Mouse (Mus musculus): ENCODE data around the gene Gm37240. TPM values are rescaled to one million over a fixed set of nuclear protein-coding genes. Genes with fewer than 3 reads are reported as not detected.

The Gm37240 gene
- total RNA-seq, 2 experiments from 2014 or later = 1.4 to 2.4 TPM

DNA sequence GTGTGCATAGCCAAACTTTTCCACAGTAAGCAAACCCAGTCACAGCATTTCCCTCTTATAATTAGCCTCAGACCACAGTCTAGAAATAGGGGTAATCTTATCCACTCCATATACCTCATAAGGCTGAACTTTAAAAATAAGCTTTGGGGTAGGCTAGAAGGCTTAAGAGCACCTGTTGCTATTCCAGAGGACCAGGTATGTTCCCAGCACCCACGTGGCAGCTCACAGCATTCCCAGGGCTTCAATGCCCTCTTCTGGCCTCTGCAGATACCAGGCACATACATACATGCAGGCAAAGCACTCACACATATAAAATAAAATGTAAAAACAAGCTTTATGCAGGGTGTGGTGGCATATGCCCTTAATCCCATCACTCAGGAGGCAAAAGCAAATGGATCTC, 53.7 kb downstream of the Gm37240 start:
- no peak for TF ChIP-seq CTCF (conservative IDR thresholded peaks at IDR 0.05)
- H3K4me3 ChIP-seq = no peak overlapping the region
- DNase-seq (ENCODE audit: low spot score in 2 of 2) = no peak
- no peak overlapping the region for H3K27ac ChIP-seq

DNA sequence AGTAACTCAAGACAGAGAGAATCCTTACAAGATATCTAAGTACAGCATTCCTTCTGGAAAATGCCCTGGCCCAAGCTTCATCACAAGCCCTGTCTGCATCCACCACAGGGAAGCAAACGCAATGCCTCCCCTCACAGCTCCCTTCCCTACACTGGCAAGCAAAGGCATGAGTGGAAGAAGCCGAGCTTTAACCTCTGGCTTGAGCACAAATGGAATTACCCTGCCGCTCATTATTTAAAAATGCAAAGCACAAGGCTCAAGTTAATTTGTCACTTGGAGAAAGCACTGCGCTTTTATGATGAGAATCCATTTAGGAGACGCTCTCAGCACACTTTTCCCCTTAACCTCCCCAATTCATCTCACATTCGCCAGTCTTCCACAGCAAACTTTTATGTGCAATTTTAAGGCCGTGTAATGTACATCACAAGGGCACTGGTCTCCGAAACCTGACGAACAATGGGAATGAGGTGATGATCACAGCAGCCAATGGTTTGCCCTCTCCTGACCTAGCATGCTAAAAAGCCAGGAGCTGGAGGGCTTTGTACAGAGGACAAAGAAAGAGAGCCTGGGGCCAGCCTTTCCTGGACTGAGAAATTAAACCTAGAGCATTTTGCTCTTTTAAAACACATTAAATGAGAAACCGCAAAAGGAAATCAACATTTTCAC, 54.7 kb downstream of the Gm37240 start:
- DNase-seq (ENCODE audit: low spot score in 2 of 2) = no peak
- no peak overlapping the region for H3K4me3 ChIP-seq

DNA sequence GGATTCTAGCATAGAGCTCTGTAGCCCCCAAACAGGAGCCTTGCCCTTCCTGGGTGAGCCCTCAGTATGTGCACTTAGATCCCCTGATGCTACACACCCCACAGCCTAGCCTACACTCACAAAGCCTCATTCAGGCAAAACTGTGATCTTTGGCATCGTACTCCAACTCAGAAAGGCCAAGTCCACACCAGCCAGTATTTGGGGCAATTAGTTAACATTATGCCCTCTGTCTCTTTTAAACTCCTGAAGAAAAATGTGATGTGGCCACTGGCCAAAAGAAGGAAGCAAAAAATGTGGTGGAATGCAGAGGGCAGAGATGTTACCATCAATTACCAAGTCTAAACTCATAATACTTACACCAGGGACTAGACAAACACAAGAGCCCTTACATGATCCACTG, 55.5 kb downstream of the Gm37240 start:
- no peak overlapping the region for H3K4me3 ChIP-seq
- H3K27ac ChIP-seq = no peak overlapping the region
- no peak for TF ChIP-seq CTCF (conservative IDR thresholded peaks at IDR 0.05)
- DNase-seq (ENCODE audit: low spot score in 2 of 2) = no peak

More for the DNA sequence above, 54.7 kb downstream of the Gm37240 start:
- TF ChIP-seq CTCF (conservative IDR thresholded peaks at IDR 0.05) = no peak
- H3K27ac ChIP-seq = no peak overlapping the region

DNA sequence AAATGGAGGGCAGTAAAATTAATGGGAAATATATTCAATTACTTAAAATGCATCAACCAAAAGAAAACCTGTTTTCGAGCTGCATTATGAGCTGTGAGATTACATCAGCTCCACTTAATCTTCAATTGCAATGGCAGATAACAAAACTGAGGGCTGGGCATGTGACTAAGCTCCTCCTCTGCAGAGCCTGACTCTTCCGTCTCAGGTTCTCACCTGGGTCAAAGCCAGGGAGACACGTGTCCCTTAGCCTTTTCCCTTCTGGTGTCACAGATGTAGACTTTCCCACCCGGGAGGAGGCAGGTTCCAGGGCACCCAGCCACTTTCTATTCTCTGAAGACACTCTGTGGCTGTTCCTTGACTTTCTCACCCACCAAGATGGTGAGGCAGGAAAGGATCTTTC, 58.3 kb downstream of the Gm37240 start:
- no peak overlapping the region for H3K4me3 ChIP-seq
- no peak for TF ChIP-seq CTCF (conservative IDR thresholded peaks at IDR 0.05)
- DNase-seq (ENCODE audit: low spot score in 2 of 2) = no peak
- H3K27ac ChIP-seq = no peak overlapping the region

DNA sequence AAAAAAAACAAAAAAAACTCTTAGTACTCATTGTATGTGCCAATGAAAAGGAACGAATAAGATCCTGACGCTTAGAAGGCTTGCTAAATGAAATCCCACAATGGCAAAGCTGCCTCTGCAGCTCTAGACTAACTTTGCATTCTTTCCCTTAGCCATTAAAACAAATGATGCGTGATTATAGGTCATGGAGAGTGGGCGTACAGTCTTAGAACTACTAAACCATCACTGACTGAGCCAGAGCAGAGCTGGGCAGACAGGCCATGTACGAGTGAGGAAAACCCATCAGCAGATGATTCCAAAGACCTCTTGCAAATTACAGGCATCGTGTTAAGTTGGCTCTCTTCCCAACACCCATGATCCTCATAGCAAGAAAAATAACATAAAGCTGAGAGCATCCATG, 59.5 kb downstream of the Gm37240 start:
- Histone ChIP-seq H3K27ac (no peak overlapping the region), H3K4me3 (no peak overlapping the region)
- DNase-seq (ENCODE audit: low spot score in 2 of 2) = no peak
- no peak for TF ChIP-seq CTCF (conservative IDR thresholded peaks at IDR 0.05)

DNA sequence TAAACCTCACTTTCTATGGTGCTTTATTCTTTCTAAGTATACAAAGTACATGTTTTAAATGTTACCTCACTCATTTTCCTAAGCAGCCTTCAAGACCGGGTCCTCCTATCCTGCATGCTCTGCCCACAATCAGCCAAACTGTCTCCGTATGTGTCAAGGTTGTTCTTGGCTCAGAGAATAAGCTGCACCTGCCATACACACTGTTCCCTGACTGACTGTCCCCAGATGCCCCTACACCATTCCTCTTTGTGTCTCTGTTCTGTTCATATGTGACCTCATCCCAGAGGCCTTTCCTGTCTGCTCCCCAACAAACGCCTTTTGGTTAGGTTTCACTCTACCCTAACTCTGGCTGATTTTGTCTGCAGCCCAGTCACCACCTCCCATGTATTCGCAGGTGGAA, 60.0 kb downstream of the Gm37240 start:
- no peak overlapping the region for H3K4me3 ChIP-seq
- TF ChIP-seq CTCF (conservative IDR thresholded peaks at IDR 0.05) = no peak
- H3K27ac ChIP-seq = no peak overlapping the region
- DNase-seq (ENCODE audit: low spot score in 2 of 2) = no peak

DNA sequence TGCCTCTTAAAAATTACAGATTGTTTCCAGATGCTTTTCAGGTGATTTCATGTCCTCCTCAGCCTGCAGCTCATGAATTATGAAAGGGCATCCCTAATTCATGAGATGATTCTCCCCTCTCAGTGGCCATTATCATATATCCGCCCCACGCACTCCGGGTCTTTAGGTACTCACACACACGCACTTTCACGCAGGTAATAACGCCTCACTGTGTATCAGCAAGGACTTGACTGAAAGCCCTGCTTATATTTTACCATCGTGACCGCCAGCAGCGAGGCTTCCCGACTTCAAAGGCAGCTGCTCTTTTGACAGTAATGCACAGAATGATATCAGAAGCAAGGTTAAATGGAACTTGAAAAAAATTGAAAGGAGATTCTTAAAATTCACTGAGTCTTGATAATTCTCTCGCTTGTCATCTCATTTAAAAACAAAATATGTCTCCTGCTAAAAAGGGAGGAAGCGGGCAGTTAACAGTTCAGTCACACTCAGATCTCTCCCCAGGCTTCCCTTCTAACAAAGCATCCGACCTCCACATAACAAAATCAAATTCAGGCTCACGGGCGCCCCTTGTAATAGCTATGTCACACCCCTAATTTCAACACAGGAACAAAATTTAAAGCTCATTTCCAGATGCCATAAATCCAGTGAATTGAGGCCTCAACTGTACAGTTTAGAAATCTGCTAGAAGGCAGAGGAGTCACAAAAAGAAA, 66.3 kb downstream of the Gm37240 start:
- Histone ChIP-seq H3K4me3 (no peak overlapping the region), H3K27ac (no peak overlapping the region)
- TF ChIP-seq CTCF (conservative IDR thresholded peaks at IDR 0.05) = no peak
- DNase-seq (ENCODE audit: low spot score in 2 of 2) = no peak

DNA sequence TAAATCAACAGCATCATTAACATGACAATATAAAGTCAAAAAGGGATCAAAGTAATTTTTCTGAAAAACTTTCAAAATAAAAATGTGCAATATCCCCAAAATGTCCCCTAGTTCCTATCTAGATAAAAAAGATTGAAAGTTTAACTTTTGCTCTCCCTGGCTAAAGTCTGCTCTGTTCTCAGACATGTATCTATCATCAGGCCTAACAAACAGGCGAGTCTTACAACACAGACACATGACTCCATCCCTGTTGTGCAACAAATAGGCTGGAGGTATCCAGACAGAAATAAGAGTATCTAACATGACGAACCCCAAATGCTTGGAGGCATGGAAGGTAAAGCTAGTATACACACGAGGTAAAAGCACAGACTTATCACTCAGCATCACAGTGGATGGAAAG, 68.0 kb downstream of the Gm37240 start:
- Histone ChIP-seq H3K4me3 (no peak overlapping the region), H3K27ac (no peak overlapping the region)
- DNase-seq (ENCODE audit: low spot score in 2 of 2) = no peak
- TF ChIP-seq CTCF (conservative IDR thresholded peaks at IDR 0.05) = no peak

DNA sequence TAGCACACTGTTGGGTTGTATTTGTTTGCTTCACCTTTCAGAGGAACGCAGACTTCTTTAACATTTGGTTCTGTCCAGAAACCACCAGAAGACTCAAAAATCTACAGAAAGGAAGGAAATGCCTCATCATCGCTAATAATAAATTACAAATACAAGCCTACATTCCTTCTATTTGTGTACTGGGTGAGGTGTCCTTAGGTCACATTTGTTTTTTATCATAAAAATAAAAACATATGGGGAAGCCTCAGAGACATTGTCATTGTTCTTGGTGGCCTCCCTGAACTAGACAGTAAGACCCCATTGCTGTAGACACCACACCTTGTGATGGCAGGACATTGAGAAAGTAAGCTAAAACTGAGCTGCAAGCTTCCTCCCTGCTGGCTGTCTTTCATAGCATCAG, 70.1 kb downstream of the Gm37240 start, which contains the start of gene Fam160a1:
Gene Fam160a1, minus strand, starts transcription at position 101 of the 400 bp plus-strand sequence.
- DNase-seq (ENCODE audit: low spot score in 2 of 2) = no peak
- H3K4me3 ChIP-seq = no peak within 1 kb of the TSS
- no peak for TF ChIP-seq CTCF (conservative IDR thresholded peaks at IDR 0.05)
- no peak within 1 kb of the TSS for H3K27ac ChIP-seq

DNA sequence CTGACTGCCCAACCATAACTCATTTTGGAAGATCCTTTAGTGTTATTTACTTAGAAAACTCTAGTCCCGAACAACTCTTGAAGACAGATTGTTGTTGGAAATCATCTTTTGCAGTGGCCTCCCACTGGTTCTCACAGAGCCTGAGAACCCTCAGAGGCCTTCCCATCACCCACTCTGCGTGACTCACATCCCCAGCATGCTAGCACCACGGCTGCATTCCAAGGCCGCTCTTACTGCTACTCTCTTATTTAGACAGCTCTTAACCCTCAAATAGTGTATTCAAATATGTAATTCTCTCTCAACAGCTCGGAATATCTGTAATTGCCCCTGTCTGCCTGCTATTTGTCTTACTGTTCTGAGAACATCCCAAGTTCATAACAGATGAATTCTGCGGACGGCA, 73.1 kb downstream of the Gm37240 start:
- Histone ChIP-seq H3K4me3 (no peak overlapping the region), H3K27ac (peak overlapping the region; percentile 53; the same call in 1 of the 2 replicates)
- TF ChIP-seq CTCF (conservative IDR thresholded peaks at IDR 0.05) = no peak
- DNase-seq (ENCODE audit: low spot score in 2 of 2) = peak; percentile 19 to 44

DNA sequence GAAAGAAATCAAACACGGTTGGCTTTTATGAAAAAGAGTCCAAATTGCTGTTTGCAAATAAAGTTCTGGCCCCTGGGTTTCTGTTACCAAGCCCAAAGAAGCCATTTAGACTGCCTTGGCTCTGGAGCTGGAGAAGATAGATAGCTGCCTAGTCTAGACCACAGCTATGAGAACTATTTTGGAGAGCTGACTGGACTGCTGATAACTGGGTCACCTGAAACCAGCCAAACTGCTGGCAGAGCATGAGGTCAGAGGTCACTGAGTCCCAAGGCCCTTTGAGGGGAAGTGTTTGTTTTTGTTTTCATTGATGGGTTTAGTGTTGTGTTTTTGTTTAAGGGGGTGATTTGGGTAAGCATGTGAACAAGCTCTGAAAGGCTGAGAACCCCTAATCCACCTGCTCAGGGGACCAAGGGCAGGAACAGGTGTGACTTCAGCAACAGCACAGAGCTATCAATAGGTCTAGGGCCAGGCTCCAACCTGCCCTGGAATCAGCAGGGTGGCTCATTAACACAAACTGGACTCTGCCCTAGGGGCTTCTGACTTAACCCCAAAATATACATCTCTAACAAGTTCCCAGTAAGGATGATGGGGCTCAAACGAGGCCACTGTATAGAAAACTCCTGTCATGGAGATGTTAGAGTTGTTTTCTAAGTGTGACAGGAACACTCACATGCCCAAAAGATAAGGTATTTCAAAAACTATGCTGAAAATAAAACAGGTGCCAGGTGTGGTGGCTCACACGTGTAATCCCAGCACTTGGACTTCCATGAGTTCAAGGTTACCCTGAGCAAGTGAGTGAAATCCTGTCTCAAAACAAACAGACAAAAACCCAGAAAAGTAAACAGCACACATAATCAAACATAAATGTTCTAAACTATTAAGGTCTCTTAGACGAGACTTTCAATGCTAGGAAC, 74.0 kb downstream of the Gm37240 start:
- H3K4me3 ChIP-seq = no peak overlapping the region
- H3K27ac ChIP-seq = no peak overlapping the region
- DNase-seq (ENCODE audit: low spot score in 2 of 2) = no peak
- no peak for TF ChIP-seq CTCF (conservative IDR thresholded peaks at IDR 0.05)

DNA sequence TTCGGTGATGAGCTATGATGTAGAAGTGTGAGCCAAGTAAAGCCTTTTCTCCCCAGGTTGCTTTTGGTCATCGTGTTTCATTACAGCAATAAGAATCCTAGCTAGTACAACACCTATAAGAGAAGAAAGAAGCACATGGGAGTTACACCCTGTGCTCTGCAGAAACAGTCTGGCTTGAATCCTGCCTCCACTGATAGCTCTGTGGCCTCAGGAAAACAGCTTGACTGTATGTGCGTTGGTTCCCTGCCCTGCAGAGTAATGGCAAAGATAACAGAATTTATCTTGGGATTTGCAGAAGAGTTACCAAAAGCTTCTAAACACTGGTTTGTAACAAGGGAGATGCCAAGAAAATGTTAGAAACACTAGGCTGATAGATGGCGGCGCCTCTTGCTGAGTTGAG, 75.3 kb downstream of the Gm37240 start:
- no peak overlapping the region for H3K4me3 ChIP-seq
- no peak for TF ChIP-seq CTCF (conservative IDR thresholded peaks at IDR 0.05)
- no peak overlapping the region for H3K27ac ChIP-seq
- DNase-seq (ENCODE audit: low spot score in 2 of 2) = no peak

DNA sequence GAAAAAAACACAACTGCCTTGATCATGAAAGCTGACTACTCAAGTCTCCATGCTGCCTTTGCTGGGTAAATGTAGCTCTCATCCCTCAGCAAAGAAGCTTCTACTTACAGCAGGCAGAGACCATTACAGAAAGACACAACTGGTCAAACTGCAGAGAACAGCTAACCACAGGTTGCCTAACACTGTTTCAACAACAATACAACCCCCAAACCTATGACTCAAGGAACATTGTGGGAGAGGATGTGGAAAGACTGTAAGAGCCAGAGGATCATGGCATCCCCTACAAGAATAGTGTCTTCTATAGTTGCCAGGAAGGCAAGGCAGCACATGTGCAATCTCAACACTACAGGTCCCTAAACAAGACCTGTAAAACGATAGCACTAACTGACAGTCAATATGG, 94.2 kb downstream of the Gm37240 start:
- TF ChIP-seq CTCF (conservative IDR thresholded peaks at IDR 0.05) = no peak
- Histone ChIP-seq H3K4me3 (no peak overlapping the region), H3K27ac (no peak overlapping the region)
- no peak for DNase-seq (ENCODE audit: low spot score in 2 of 2)
